Mouse (Mus musculus) heart, adult 2 months (tissue): ENCODE data around the gene Dennd2a. TPM values are rescaled to one million over a fixed set of nuclear protein-coding genes. Genes with fewer than 3 reads are reported as not detected.

Source experiments
- DNase-seq, 2 experiments: peaks; one replicate each; pipeline ENCODE4 v3.0.0; 2021
- H3K27ac ChIP-seq: fragments of 200-600 bp; 2 replicates; pipeline ENCODE4 v1.8.1; 2022
- H3K27me3 ChIP-seq: fragments of 200-500 bp; 2 replicates; pipeline ENCODE4 v1.6.1; 2012; ENCODE audit warnings: mild to moderate bottlenecking, low read length, inconsistent platforms, mixed read lengths; ENCODE audit not compliant: control insufficient read depth, insufficient read depth
- H3K36me3 ChIP-seq: fragments of 200-500 bp; 2 replicates; pipeline ENCODE4 v1.6.1; 2012; ENCODE audit warnings: low read length, inconsistent platforms; ENCODE audit not compliant: control insufficient read depth, insufficient read depth
- H3K4me1 ChIP-seq: fragments of 200-500 bp; 2 replicates; pipeline ENCODE4 v1.6.1; 2011; ENCODE audit warnings: low read length; ENCODE audit not compliant: control insufficient read depth, insufficient read depth
- H3K4me3 ChIP-seq: fragments of 200-600 bp; 2 replicates; pipeline ENCODE4 v1.8.1; 2022
- H3K79me2 ChIP-seq: fragments of 200-500 bp; replicated peaks from 2 replicates; pipeline ENCODE4 v1.6.1; 2012; ENCODE audit warnings: mild to moderate bottlenecking, inconsistent platforms, low read length, moderate library complexity, mixed read lengths; ENCODE audit not compliant: control insufficient read depth, insufficient read depth
- H3K9ac ChIP-seq: fragments of 200-500 bp; 2 replicates; pipeline ENCODE4 v1.6.1; 2012; ENCODE audit warnings: low read depth, mild to moderate bottlenecking, control low read depth, inconsistent platforms, low read length, mixed read lengths
- CTCF ChIP-seq: fragments of 200-600 bp; IDR thresholded peaks from 2 replicates; pipeline ENCODE4 v1.8.1; 2022; ENCODE audit warnings: antibody characterized with exemption, mild to moderate bottlenecking, moderate library complexity
- EP300 ChIP-seq: fragments of 200-500 bp; IDR thresholded peaks from 2 replicates; pipeline ENCODE4 v1.6.1; 2011; ENCODE audit warnings: low read depth, low read length, control low read depth; ENCODE audit not compliant: insufficient read depth
- POLR2A ChIP-seq: fragments of 200-500 bp; IDR thresholded peaks from 2 replicates; pipeline ENCODE4 v1.6.1; 2011; ENCODE audit warnings: mild to moderate bottlenecking, low read depth, low read length, control low read depth; ENCODE audit not compliant: insufficient read depth
- WGBS: fragments of 180-500 bp; shearing (Covaris S2); methylation state at CpG from one replicate; pipeline ENCODE4 v1.1.7; 2018; 5-methylcytosine and 5-hydroxymethylcytosine counted together
- intact Hi-C: fragments of 180-260 bp; cut with DNase I; formaldehyde crosslinking; loops from one replicate; pipeline ENCODE4 v1.15.1; 2025
- polyA plus RNA-seq: library from polyadenylated mRNA; depleted of rRNA; stranded (reverse); fragments of >200 nt; gene quantifications from 2 replicates; pipeline ENCODE4 v1.2.3, GENCODE M21; 2012
- total RNA-seq, 2 experiments: library from RNA; stranded (reverse); gene quantifications; 2 replicates each; pipeline ENCODE4 v1.2.3; 2021

Dennd2a gene
- total and polyA plus RNA-seq, 3 experiments = 5.6 to 6.6 (median 6.0) TPM

GRCm38 (mm10) chr6:39554888-39555647 lies 2.6 kb downstream of the Dennd2a start:
- H3K27me3 ChIP-seq = no peaks in the 10 kb centered on the region
- peaks cover 7% of the 10 kb centered on the region; the same call in 1 of the 2 replicates for H3K4me1 ChIP-seq
- H3K27ac ChIP-seq = peak overlapping the region; percentile 68
- H3K9ac ChIP-seq = no peak overlapping the region
- H3K4me3 ChIP-seq = peak overlapping the region; percentile 9; the same call in 1 of the 2 replicates
- peak in 1 of 2 experiments; percentile 31 for DNase-seq
- intact Hi-C loops = loop anchor here (5.0 kb wide), 1 partner anchor 58 kb away; no protein-coding TSS in a partner anchor
- no peaks in the 10 kb centered on the region for H3K79me2 ChIP-seq
- no peak; the same call in 1 of the 2 replicates for TF ChIP-seq POLR2A
- TF ChIP-seq CTCF = no peak
- no peak for TF ChIP-seq EP300
- no peaks in the 10 kb centered on the region for H3K36me3 ChIP-seq
- WGBS = 58% methylated on average over 12 of the region's 12 CpGs

DNA sequence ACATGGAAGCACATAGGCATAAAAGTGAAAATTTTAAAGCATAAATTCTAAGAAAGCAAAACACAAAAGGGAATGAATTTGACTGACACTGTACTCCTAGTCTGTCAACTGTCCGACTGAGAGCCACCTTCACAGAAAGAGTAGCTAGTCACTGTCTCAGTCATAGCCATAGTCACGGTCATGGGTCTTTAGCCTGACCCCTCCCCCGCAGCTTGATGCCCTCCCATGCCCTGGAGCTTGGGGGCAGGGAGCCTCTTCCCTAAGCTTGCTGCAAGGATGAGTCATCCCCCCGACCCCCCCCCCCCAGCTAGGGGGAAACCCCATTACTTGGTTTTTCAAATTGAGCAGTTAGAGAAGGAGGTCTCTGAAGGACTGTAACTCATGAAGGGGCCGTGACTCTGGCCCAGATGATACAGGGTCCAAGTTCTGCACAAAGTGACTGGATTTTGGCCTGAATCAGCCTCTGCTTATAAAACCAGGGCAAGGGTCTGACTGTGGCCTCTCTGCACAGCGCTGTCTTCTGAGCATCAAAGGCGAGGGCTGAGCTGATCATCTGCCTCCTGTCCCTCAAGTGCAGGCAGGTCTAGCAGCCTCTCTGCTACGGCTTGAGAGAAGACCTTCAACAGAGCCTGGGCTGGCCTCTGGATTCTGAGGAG lies 5.6 kb downstream of the Dennd2a start:
- H3K36me3 ChIP-seq = no peaks in the 10 kb centered on the region
- no peaks in the 10 kb centered on the region for H3K79me2 ChIP-seq
- H3K4me1 ChIP-seq = peaks cover 7% of the 10 kb centered on the region; the same call in 1 of the 2 replicates
- intact Hi-C loops = loop anchor here (5.0 kb wide), 1 partner anchor 55 kb away; no protein-coding TSS in a partner anchor
- no peak overlapping the region for H3K9ac ChIP-seq
- no peak overlapping the region for H3K27ac ChIP-seq
- TF ChIP-seq CTCF = no peak
- no peak for TF ChIP-seq EP300
- no peak for TF ChIP-seq POLR2A
- no peaks in the 10 kb centered on the region for H3K27me3 ChIP-seq
- no peak for DNase-seq
- 59% methylated on average over 8 of the region's 8 CpGs for WGBS
- no peak overlapping the region for H3K4me3 ChIP-seq

DNA sequence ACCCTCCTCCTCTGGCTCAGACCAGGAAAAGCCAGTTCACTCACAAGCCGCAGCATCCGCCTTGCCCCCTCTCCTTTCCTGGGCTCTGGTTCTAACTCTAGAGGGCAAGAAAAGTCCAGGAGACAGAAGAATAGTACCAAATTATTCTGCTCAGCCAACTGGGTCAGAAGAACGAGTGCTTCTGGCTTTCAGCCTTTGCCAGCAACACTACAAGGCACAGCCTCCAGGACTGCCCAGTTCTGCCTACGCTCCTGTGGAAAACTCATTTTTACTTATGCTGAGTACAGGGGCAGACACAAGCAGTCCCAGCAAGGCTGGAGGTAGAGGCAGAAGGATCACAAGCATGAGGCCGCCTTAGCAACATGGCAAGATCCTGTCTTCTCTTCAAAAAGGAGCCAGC lies 9.6 kb downstream of the Dennd2a start:
- WGBS = 67% methylated on average over 5 of the region's 5 CpGs
- no peak overlapping the region for H3K9ac ChIP-seq
- no peaks in the 10 kb centered on the region for H3K79me2 ChIP-seq
- TF ChIP-seq EP300 (no peak), POLR2A (no peak), CTCF (no peak)
- peaks cover 7% of the 10 kb centered on the region for H3K4me1 ChIP-seq
- no peak for DNase-seq
- H3K27ac ChIP-seq = no peak overlapping the region
- H3K36me3 ChIP-seq = no peaks in the 10 kb centered on the region
- H3K4me3 ChIP-seq = no peak overlapping the region
- no peaks in the 10 kb centered on the region for H3K27me3 ChIP-seq
- intact Hi-C loops = no loop called here

DNA sequence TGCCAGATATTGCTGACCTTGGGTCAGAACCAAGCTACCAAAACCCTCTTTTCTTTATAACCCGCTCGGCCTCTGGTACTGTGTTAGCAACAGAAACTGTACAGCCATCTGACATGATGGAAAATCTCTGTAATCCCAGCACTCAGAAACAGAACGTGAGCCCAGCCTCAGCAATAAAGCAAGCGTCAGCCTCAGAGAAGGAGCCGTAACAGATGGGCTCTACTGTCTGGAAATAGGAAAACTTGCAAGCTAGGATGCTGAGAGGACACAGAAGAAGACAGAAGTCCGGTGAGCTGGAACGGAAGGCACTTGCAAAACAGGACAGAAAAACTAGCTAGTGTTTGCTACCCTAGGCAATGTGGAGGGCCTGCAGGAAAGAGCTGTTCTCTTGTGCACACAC lies 12.2 kb downstream of the Dennd2a start:
- Histone ChIP-seq H3K4me3 (no peak overlapping the region), H3K4me1 (peaks cover 13% of the 10 kb centered on the region), H3K27me3 (no peaks in the 10 kb centered on the region), H3K36me3 (no peaks in the 10 kb centered on the region), H3K9ac (no peak overlapping the region), H3K79me2 (no peaks in the 10 kb centered on the region), H3K27ac (no peak overlapping the region)
- no peak for DNase-seq
- intact Hi-C loops = no loop called here
- TF ChIP-seq CTCF (no peak), POLR2A (no peak), EP300 (no peak)
- 80% methylated on average over 7 of the region's 7 CpGs for WGBS

- TF ChIP-seq CTCF = no peak
- no peak for TF ChIP-seq POLR2A
- TF ChIP-seq EP300 = no peak
- intact Hi-C loops = no loop called here
- Histone ChIP-seq H3K9ac (no peak overlapping the region), H3K4me1 (peaks cover 17% of the 10 kb centered on the region), H3K4me3 (no peak overlapping the region), H3K27me3 (no peaks in the 10 kb centered on the region), H3K27ac (peak overlapping the region; percentile 70), H3K79me2 (no peaks in the 10 kb centered on the region), H3K36me3 (no peaks in the 10 kb centered on the region)
- 66% methylated on average over 15 of the region's 15 CpGs for WGBS
- peak in 1 of 2 experiments; percentile 44 for DNase-seq
Measured at GRCm38 (mm10) chr6:39543769-39544420, 13.8 kb downstream of the Dennd2a start.
